ENCODE assay signal across 8 mouse cellular contexts in the genomic region with DNA sequence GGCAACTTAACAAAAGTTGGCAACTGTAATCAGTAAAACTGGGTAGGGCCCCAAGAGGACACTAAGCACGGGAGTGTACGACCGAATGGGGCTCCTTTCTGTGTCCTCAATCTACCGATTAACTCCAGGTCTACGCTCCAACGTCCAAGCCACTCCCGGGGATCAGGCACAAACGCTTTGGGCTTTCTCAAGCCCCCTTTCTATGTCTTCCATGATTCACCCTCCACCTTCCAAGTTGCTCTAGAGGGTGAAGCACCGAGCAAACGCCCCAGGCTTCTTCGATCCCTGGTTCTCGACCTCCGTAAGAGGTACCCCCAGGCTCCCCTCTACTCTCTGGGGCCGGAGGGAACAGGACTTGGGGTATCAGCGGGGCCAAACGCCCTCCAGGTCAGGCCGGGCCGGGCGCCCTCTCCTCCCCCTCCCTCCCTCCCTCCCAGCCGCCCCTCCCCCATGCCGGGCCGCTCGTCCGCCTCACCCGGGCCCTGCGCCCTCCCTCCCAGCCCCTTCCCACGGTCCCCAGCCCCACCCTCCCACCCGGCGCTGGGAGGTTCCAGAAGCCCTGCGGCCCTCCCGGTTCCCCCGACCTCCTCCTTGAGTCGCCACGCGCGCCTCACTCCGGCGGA. TPM values are rescaled to one million over a fixed set of nuclear protein-coding genes. Genes with fewer than 3 reads are reported as not detected.
A peak's percentile ranks its signal among the peaks of the same experiment; 100 is the strongest.
DNase-seq lines count a peak whose midpoint lies in the region; ATAC-seq and TF ChIP-seq lines count a peak whose summit lies in the region.

No protein-coding gene starts in this region.

- H3K9ac ChIP-seq in CH12.LX (ENCODE audit: insufficient read depth, low read depth): peak overlapping the region; percentile 97
- peak overlapping the region; percentile 92 for H3K9ac ChIP-seq in heart, embryonic 11.5 days (ENCODE audit: low read depth, low read length)
- peak overlapping the region; percentile 91 for H3K9ac ChIP-seq in midbrain, embryonic 11.5 days (ENCODE audit: low read length)

- no peak for TF ChIP-seq CTCF in CH12.LX (conservative IDR thresholded peaks at IDR 0.05 in 1 of 2, IDR thresholded peaks at IDR 0.05 in 1 of 2; ENCODE audit: low read depth in 2 of 2, low read length in 2 of 2)

- H3K4me2 ChIP-seq in CH12.LX (ENCODE audit: insufficient read depth, low read depth, poor library complexity, severe bottlenecking): peak overlapping the region; percentile 92
- H3K4me2 ChIP-seq in heart, embryonic 11.5 days: peak overlapping the region; percentile 68
- peak overlapping the region; percentile 74 for H3K4me2 ChIP-seq in midbrain, embryonic 11.5 days

- H3K27me3 ChIP-seq in CH12.LX (replicated peaks): no peaks in the 10 kb centered on the region
- no peaks in the 10 kb centered on the region for H3K27me3 ChIP-seq in heart, embryonic 11.5 days (ENCODE audit: control insufficient read depth, insufficient read depth, low read length)
- H3K27me3 ChIP-seq in limb, embryonic 10.5 days (ENCODE audit: low read depth, poor library complexity, severe bottlenecking): no peaks in the 10 kb centered on the region
- H3K27me3 ChIP-seq in midbrain, embryonic 11.5 days (ENCODE audit: control insufficient read depth, insufficient read depth, low read length): no peaks in the 10 kb centered on the region

- dilution Hi-C loops in CH12.LX (cut with MboI; ENCODE audit: extremely low pct_ligation_motif_present, extremely low pct_unique_long_range_greater_than_20kb, low sequenced_read_pairs): no loop called here

- TF ChIP-seq RAD21 in CH12.LX (IDR thresholded peaks at IDR 0.05; ENCODE audit: low read depth, low read length): no peak

- H3K4me1 ChIP-seq in CH12.LX (ENCODE audit: control insufficient read depth in 1 of 2, insufficient read depth in 2 of 2): peaks cover 2 to 31% of the 10 kb centered on the region in 2 experiments; a peak in 3 of 4 replicates
- H3K4me1 ChIP-seq in heart, embryonic 11.5 days (ENCODE audit: control insufficient read depth, insufficient read depth, low read length): peaks cover 9% of the 10 kb centered on the region
- H3K4me1 ChIP-seq in limb, embryonic 10.5 days: peaks cover 14% of the 10 kb centered on the region
- peaks cover 10% of the 10 kb centered on the region for H3K4me1 ChIP-seq in midbrain, embryonic 11.5 days (ENCODE audit: control insufficient read depth, insufficient read depth, low read length)

- peaks cover 7 to 16% of the 10 kb centered on the region in 2 experiments for H3K36me3 ChIP-seq in CH12.LX (replicated peaks in 1 of 2; ENCODE audit: control insufficient read depth in 1 of 2, insufficient read depth in 1 of 2, low read length in 1 of 2)
- H3K36me3 ChIP-seq in heart, embryonic 11.5 days (ENCODE audit: control insufficient read depth, insufficient read depth, low read length): peaks cover 4% of the 10 kb centered on the region; the same call in 1 of the 2 replicates
- peaks cover 10% of the 10 kb centered on the region for H3K36me3 ChIP-seq in limb, embryonic 10.5 days
- no peaks in the 10 kb centered on the region; the same call in none of the 2 replicates for H3K36me3 ChIP-seq in midbrain, embryonic 11.5 days (ENCODE audit: control insufficient read depth, insufficient read depth, low read length)

- no peak for TF ChIP-seq POLR2A in CH12.LX (IDR thresholded peaks at IDR 0.05; ENCODE audit: low read depth, low read length)

- DNase-seq in heart, adult 18-20 months: peak; percentile 28 to 51
- DNase-seq in heart, postnatal 4 days: no peak
- peak; percentile 45 for DNase-seq in CH12.LX (ENCODE audit: extremely low read depth)
- DNase-seq in cerebellum, adult 9-10 months: peak; percentile 57
- DNase-seq in limb, embryonic 10.5 days (ENCODE audit: low spot score): peak; percentile 85
- DNase-seq in midbrain, embryonic 11.5 days (ENCODE audit: low spot score, missing footprints): peak; percentile 97

- 1% methylated on average over 19 of the region's 38 CpGs for WGBS in heart, embryonic 11.5 days (ENCODE audit: insufficient replicate concordance)
- under 1% methylated on average over 38 of the region's 38 CpGs for WGBS in limb, embryonic 10.5 days
- under 1% methylated on average over 33 of the region's 38 CpGs for WGBS in midbrain, embryonic 11.5 days

- no peak for TF ChIP-seq EP300 in CH12.LX (IDR thresholded peaks at IDR 0.05; ENCODE audit: low read length)

- peak overlapping the region; percentile 90 for H3K27ac ChIP-seq in CH12.LX (ENCODE audit: insufficient read depth, low read depth)
- H3K27ac ChIP-seq in heart, embryonic 11.5 days (ENCODE audit: low read depth, low read length): peak overlapping the region; percentile 100
- peak overlapping the region; percentile 92 for H3K27ac ChIP-seq in limb, embryonic 10.5 days
- H3K27ac ChIP-seq in midbrain, embryonic 11.5 days (ENCODE audit: low read depth, low read length): peak overlapping the region; percentile 97

- peak overlapping the region; percentile 75 to 93 (median 82) for H3K4me3 ChIP-seq in CH12.LX (replicated peaks in 1 of 3; ENCODE audit: low read depth in 2 of 3, low read length in 2 of 3, poor library complexity in 1 of 3)
- H3K4me3 ChIP-seq in heart, embryonic 11.5 days (ENCODE audit: low read depth, low read length): peak overlapping the region; percentile 74
- H3K4me3 ChIP-seq in limb, embryonic 10.5 days: peak overlapping the region; percentile 66
- peak overlapping the region; percentile 81 for H3K4me3 ChIP-seq in midbrain, embryonic 11.5 days (ENCODE audit: low read depth, low read length)

- ATAC-seq in heart, embryonic 11.5 days (replicated peaks; ENCODE audit: insufficient number of reproducible peaks, low FRiP score, low TSS enrichment): peak; percentile 73
- peak; percentile 83 for ATAC-seq in midbrain, embryonic 11.5 days (ENCODE audit: low FRiP score)
- no peak for ATAC-seq in inflammation-experienced regulatory T-cells, adult 6 months

- no peaks in the 10 kb centered on the region for H3K9me3 ChIP-seq in CH12.LX (replicated peaks; ENCODE audit: low read length)
- H3K9me3 ChIP-seq in heart, embryonic 11.5 days (replicated peaks; ENCODE audit: control insufficient read depth, low read length): no peaks in the 10 kb centered on the region
- no peaks in the 10 kb centered on the region for H3K9me3 ChIP-seq in limb, embryonic 10.5 days (replicated peaks)
- no peaks in the 10 kb centered on the region for H3K9me3 ChIP-seq in midbrain, embryonic 11.5 days (ENCODE audit: control insufficient read depth, low read length)

- in situ Hi-C loops in CH12.LX (cut with MboI; ENCODE audit: low pct_ligation_motif_present, low pct_unique_long_range_greater_than_20kb, low sequenced_read_pairs): loop anchor here (25.0 kb wide), 1 partner anchor 779 kb away; the partner anchor contains the start of gene Cep97

- peaks cover 40% of the 10 kb centered on the region for H3K79me2 ChIP-seq in CH12.LX (replicated peaks; ENCODE audit: control insufficient read depth, extremely low read depth, insufficient read depth, poor library complexity, severe bottlenecking)

TF ChIP-seq in CH12.LX, 34 proteins besides CTCF, POLR2A, EP300 and RAD21:
- 0 out of 2 replicates have a peak, but pooled peaks have one; percentile 12 for TF ChIP-seq NRF1 (IDR thresholded peaks at IDR 0.05; ENCODE audit: low read depth, low read length)
- no peak for TF ChIP-seq CHD2 (IDR thresholded peaks at IDR 0.05; ENCODE audit: low read length)

RNA-seq across cellular contexts. Expression of gene Tfg, which starts 0.6 kb away (rescaled TPM):
- 10 to 100 TPM; 40.4 to 45.4 TPM for total RNA-seq in heart, adult 18-20 months (2021)
- total RNA-seq in heart, postnatal 4 days (2021): 10 to 100 TPM; 70.4 to 73.3 TPM
- total RNA-seq in CH12.LX (2012; rRNA removed) (54.2 and 56.7 TPM in 2 replicates), CH12.LX (2014; rRNA removed) (103 and 104 TPM in 2 replicates)
- polyA plus RNA-seq in CH12.LX (2012; ENCODE audit: insufficient read length, low read depth): 84.1 and 132 TPM in 2 replicates
- polyA plus RNA-seq in heart, embryonic 11.5 days (2014; fragmentation: Nextera tagmentation; extraction: Ambion mirVana): 159 and 162 TPM in 2 replicates
- polyA plus RNA-seq in limb, embryonic 10.5 days (2016; fragmentation: Nextera tagmentation; extraction: Ambion mirVana): 141 and 150 TPM in 2 replicates
- 248 and 257 TPM in 2 replicates for polyA plus RNA-seq in midbrain, embryonic 11.5 days (2014; fragmentation: Nextera tagmentation; extraction: Ambion mirVana)
- polyA plus RNA-seq in inflammation-experienced regulatory T-cells, adult 6 months (2017; shearing (Covaris generic)): 10 to 100 TPM; 50.7 to 77.4 (median 66.3) TPM
